Mouse (Mus musculus) kidney, adult 2 months (tissue): ENCODE data around the gene Spdye4a.

Experiments
- CTCF ChIP-seq: fragments of 200-500 bp; conservative IDR thresholded peaks from 2 replicates; pipeline ENCODE4 v1.5.1; 2011; ENCODE audit warnings: low read depth, mild to moderate bottlenecking, control low read depth, low read length, moderate library complexity, mixed read lengths; ENCODE audit not compliant: insufficient read depth, insufficient read length
- POLR2A ChIP-seq: fragments of 200-500 bp; IDR thresholded peaks from one replicate; pipeline ENCODE4 v1.6.1; 2011; ENCODE audit warnings: low read depth, low read length, control low read depth

GRCm38 (mm10) chr5:143264689-143265088, 38.0 kb upstream of the Spdye4a start:
- no peak for TF ChIP-seq CTCF
- no peak for TF ChIP-seq POLR2A
